Mouse (Mus musculus) cerebellum, adult 9-10 months (tissue): ENCODE measurements at regions not wholly inside any gene's neighbourhood (a gene's known extent, or its start where the extent isn't known, plus 50 kb on each side); places are given as distances from the start of the nearest gene placed in this dataset.

Experiments used
- DNase-seq: peaks from one replicate; pipeline ENCODE4 v3.0.0; 2022

- DNase-seq, result no peak
Observed at GRCm38 (mm10) chr14:62191624-62192023, 100.8 kb upstream of the Rnaseh2b start.

- no peak for DNase-seq
Observed at GRCm38 (mm10) chr14:62192814-62193213, 99.6 kb upstream of the Rnaseh2b start.

GRCm38 (mm10) chr14:62193371-62193770 is 99.0 kb upstream of the Rnaseh2b start:
- no peak for DNase-seq

- no peak for DNase-seq
Observed at GRCm38 (mm10) chr14:62196776-62197175, 95.6 kb upstream of the Rnaseh2b start.

GRCm38 (mm10) chr14:62198476-62199190 is 93.8 kb upstream of the Rnaseh2b start:
- no peak for DNase-seq

GRCm38 (mm10) chr14:62215071-62215470 is 77.3 kb upstream of the Rnaseh2b start:
- DNase-seq, result no peak

GRCm38 (mm10) chr14:62216995-62217394 is 75.4 kb upstream of the Rnaseh2b start:
- DNase-seq, result no peak

GRCm38 (mm10) chr14:62217971-62218370 is 74.4 kb upstream of the Rnaseh2b start:
- no peak for DNase-seq

- no peak for DNase-seq
Observed at GRCm38 (mm10) chr14:62218716-62219115, 73.7 kb upstream of the Rnaseh2b start.

GRCm38 (mm10) chr14:62220770-62221169 is 71.6 kb upstream of the Rnaseh2b start:
- DNase-seq, result no peak
